Mouse (Mus musculus): ENCODE data around the gene Syn3. TPM values are rescaled to one million over a fixed set of nuclear protein-coding genes. Genes with fewer than 3 reads are reported as not detected.
A peak's percentile ranks its signal among the peaks of the same experiment; 100 is the strongest.

Gene Syn3
- polyA plus RNA-seq, 1 experiment: 0.84 TPM

DNA sequence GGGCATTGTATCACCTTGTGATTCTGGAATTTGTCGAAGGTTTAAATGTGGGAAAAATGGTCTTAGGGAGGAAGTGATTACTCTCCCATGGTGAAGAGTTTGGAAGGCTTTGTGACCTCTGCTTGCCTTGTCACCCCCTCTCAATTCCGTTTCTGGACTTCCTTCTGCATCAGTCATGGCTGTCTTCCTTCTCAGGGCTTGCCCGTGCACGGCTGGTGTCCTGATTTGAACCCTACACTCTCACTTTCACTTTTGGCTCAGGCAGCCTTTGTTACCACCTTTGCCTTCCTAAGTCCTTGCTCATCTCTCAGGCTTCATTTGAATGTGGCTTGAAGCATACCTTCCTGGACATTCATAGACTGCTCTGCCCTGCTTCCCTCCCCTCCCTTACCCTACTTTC, 424.6 kb downstream of the Syn3 start:
- H3K4me3 ChIP-seq (ENCODE audit: control insufficient read depth, insufficient read depth, low read length): no peak overlapping the region
- no peak for DNase-seq
- no peaks in the 10 kb centered on the region for H3K36me3 ChIP-seq (ENCODE audit: control insufficient read depth, insufficient read depth, low read length)
- no peak for TF ChIP-seq CTCF (IDR thresholded peaks at IDR 0.05; ENCODE audit: borderline replicate concordance, control insufficient read depth, extremely low read depth, insufficient read depth, low read length, poor library complexity)
- no peak for TF ChIP-seq POLR2A (IDR thresholded peaks at IDR 0.05; ENCODE audit: control insufficient read depth, extremely low read depth, insufficient read depth, low read length, poor library complexity)
- H3K27me3 ChIP-seq (ENCODE audit: control insufficient read depth, insufficient read depth, low read length): no peaks in the 10 kb centered on the region
- 35% methylated on average over 4 of the region's 4 CpGs for WGBS
- no peak overlapping the region for H3K27ac ChIP-seq (ENCODE audit: control insufficient read depth, insufficient read depth, low read length)
- peaks cover 4% of the 10 kb centered on the region; the same call in 1 of the 2 replicates for H3K4me1 ChIP-seq (replicated peaks; ENCODE audit: control insufficient read depth, insufficient read depth, low read length)

GRCm38 (mm10) chr10:86070751-86071150, 427.9 kb downstream of the Syn3 start:
- Histone ChIP-seq H3K27ac (ENCODE audit: control insufficient read depth, insufficient read depth, low read length) (no peak overlapping the region), H3K27me3 (ENCODE audit: control insufficient read depth, insufficient read depth, low read length) (no peaks in the 10 kb centered on the region), H3K4me1 (replicated peaks; ENCODE audit: control insufficient read depth, insufficient read depth, low read length) (peaks cover 4% of the 10 kb centered on the region; the same call in 1 of the 2 replicates), H3K4me3 (ENCODE audit: control insufficient read depth, insufficient read depth, low read length) (no peak overlapping the region), H3K36me3 (ENCODE audit: control insufficient read depth, insufficient read depth, low read length) (no peaks in the 10 kb centered on the region)
- no peak for DNase-seq
- TF ChIP-seq CTCF (IDR thresholded peaks at IDR 0.05; ENCODE audit: borderline replicate concordance, control insufficient read depth, extremely low read depth, insufficient read depth, low read length, poor library complexity): no peak
- TF ChIP-seq POLR2A (IDR thresholded peaks at IDR 0.05; ENCODE audit: control insufficient read depth, extremely low read depth, insufficient read depth, low read length, poor library complexity): no peak
- WGBS: 93% methylated on average over 3 of the region's 3 CpGs

GRCm38 (mm10) chr10:86069341-86069740, 429.4 kb downstream of the Syn3 start:
- TF ChIP-seq CTCF (IDR thresholded peaks at IDR 0.05; ENCODE audit: borderline replicate concordance, control insufficient read depth, extremely low read depth, insufficient read depth, low read length, poor library complexity): no peak
- no peak overlapping the region for H3K27ac ChIP-seq (ENCODE audit: control insufficient read depth, insufficient read depth, low read length)
- no peaks in the 10 kb centered on the region for H3K36me3 ChIP-seq (ENCODE audit: control insufficient read depth, insufficient read depth, low read length)
- H3K4me1 ChIP-seq (replicated peaks; ENCODE audit: control insufficient read depth, insufficient read depth, low read length): peaks cover 3% of the 10 kb centered on the region; the same call in 1 of the 2 replicates
- WGBS: 87% methylated on average over 3 of the region's 3 CpGs
- no peak overlapping the region for H3K4me3 ChIP-seq (ENCODE audit: control insufficient read depth, insufficient read depth, low read length)
- no peak for DNase-seq
- H3K27me3 ChIP-seq (ENCODE audit: control insufficient read depth, insufficient read depth, low read length): no peaks in the 10 kb centered on the region

DNA sequence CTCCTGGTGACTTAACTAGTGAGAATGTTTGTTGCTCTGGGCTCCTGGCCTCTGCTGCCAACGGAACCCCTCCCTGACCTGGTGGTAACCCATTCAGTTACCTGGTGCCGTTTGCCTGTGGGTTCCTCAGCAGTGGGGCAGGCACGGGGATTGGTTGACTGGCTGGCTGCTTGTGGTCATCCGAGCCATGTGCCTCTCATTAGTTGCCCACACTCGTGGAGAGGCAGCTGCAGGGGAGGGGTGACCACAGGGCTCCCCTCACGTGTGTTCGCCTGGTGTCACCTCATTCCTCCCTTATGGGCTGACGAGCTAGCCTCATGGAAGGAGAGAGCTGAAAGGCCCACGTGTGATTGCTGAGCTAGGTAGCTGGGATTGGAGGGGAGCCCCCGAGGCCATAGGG, 430.8 kb downstream of the Syn3 start:
- H3K36me3 ChIP-seq (ENCODE audit: control insufficient read depth, insufficient read depth, low read length): no peaks in the 10 kb centered on the region
- H3K4me1 ChIP-seq (replicated peaks; ENCODE audit: control insufficient read depth, insufficient read depth, low read length): no peaks in the 10 kb centered on the region
- no peak overlapping the region for H3K4me3 ChIP-seq (ENCODE audit: control insufficient read depth, insufficient read depth, low read length)
- H3K27ac ChIP-seq (ENCODE audit: control insufficient read depth, insufficient read depth, low read length): no peak overlapping the region
- TF ChIP-seq POLR2A (IDR thresholded peaks at IDR 0.05; ENCODE audit: control insufficient read depth, extremely low read depth, insufficient read depth, low read length, poor library complexity) (no peak), CTCF (IDR thresholded peaks at IDR 0.05; ENCODE audit: borderline replicate concordance, control insufficient read depth, extremely low read depth, insufficient read depth, low read length, poor library complexity) (no peak)
- H3K27me3 ChIP-seq (ENCODE audit: control insufficient read depth, insufficient read depth, low read length): no peaks in the 10 kb centered on the region
- no peak for DNase-seq
- 26% methylated on average over 10 of the region's 10 CpGs for WGBS

- no peaks in the 10 kb centered on the region for H3K4me1 ChIP-seq (replicated peaks; ENCODE audit: control insufficient read depth, insufficient read depth, low read length)
- no peaks in the 10 kb centered on the region for H3K36me3 ChIP-seq (ENCODE audit: control insufficient read depth, insufficient read depth, low read length)
- no peak for DNase-seq
- H3K27ac ChIP-seq (ENCODE audit: control insufficient read depth, insufficient read depth, low read length): no peak overlapping the region
- no peaks in the 10 kb centered on the region for H3K27me3 ChIP-seq (ENCODE audit: control insufficient read depth, insufficient read depth, low read length)
- H3K4me3 ChIP-seq (ENCODE audit: control insufficient read depth, insufficient read depth, low read length): no peak overlapping the region
- no peak for TF ChIP-seq POLR2A (IDR thresholded peaks at IDR 0.05; ENCODE audit: control insufficient read depth, extremely low read depth, insufficient read depth, low read length, poor library complexity)
- TF ChIP-seq CTCF (IDR thresholded peaks at IDR 0.05; ENCODE audit: borderline replicate concordance, control insufficient read depth, extremely low read depth, insufficient read depth, low read length, poor library complexity): no peak
- 89% methylated on average over 5 of the region's 5 CpGs for WGBS
These were observed 432.0 kb downstream of the Syn3 start for GRCm38 (mm10) chr10:86066651-86067050.

DNA sequence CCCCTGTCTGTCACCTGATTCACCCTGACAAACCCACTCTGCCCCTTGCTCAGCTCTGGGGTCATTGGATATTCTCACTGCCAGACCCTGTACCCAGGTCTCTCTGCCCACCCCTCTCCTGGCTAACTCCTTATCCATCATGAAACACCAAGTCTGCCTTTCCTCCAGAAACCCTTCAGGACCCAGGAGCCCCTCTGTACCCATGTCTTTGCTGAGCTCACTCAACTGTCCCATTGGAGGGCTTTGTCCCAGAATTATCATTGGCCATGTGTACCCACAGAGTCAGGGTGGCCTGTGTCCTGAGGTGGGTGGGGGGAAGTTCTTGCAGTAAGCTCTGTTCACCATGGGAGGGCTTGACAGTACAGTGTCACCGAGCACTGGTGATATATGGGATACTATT, 433.0 kb downstream of the Syn3 start:
- Histone ChIP-seq H3K27ac (ENCODE audit: control insufficient read depth, insufficient read depth, low read length) (no peak overlapping the region), H3K4me1 (replicated peaks; ENCODE audit: control insufficient read depth, insufficient read depth, low read length) (no peaks in the 10 kb centered on the region), H3K27me3 (ENCODE audit: control insufficient read depth, insufficient read depth, low read length) (no peaks in the 10 kb centered on the region), H3K36me3 (ENCODE audit: control insufficient read depth, insufficient read depth, low read length) (no peaks in the 10 kb centered on the region), H3K4me3 (ENCODE audit: control insufficient read depth, insufficient read depth, low read length) (no peak overlapping the region)
- no peak for DNase-seq
- TF ChIP-seq POLR2A (IDR thresholded peaks at IDR 0.05; ENCODE audit: control insufficient read depth, extremely low read depth, insufficient read depth, low read length, poor library complexity) (no peak), CTCF (IDR thresholded peaks at IDR 0.05; ENCODE audit: borderline replicate concordance, control insufficient read depth, extremely low read depth, insufficient read depth, low read length, poor library complexity) (no peak)
- 86% methylated on average over 1 of the region's 1 CpGs for WGBS

GRCm38 (mm10) chr10:86064937-86065336, 433.8 kb downstream of the Syn3 start:
- Histone ChIP-seq H3K27ac (ENCODE audit: control insufficient read depth, insufficient read depth, low read length) (no peak overlapping the region), H3K4me3 (ENCODE audit: control insufficient read depth, insufficient read depth, low read length) (no peak overlapping the region), H3K27me3 (ENCODE audit: control insufficient read depth, insufficient read depth, low read length) (no peaks in the 10 kb centered on the region), H3K36me3 (ENCODE audit: control insufficient read depth, insufficient read depth, low read length) (no peaks in the 10 kb centered on the region), H3K4me1 (replicated peaks; ENCODE audit: control insufficient read depth, insufficient read depth, low read length) (no peaks in the 10 kb centered on the region)
- TF ChIP-seq POLR2A (IDR thresholded peaks at IDR 0.05; ENCODE audit: control insufficient read depth, extremely low read depth, insufficient read depth, low read length, poor library complexity): no peak
- TF ChIP-seq CTCF (IDR thresholded peaks at IDR 0.05; ENCODE audit: borderline replicate concordance, control insufficient read depth, extremely low read depth, insufficient read depth, low read length, poor library complexity): peak; percentile 33; the same call in 1 of the 2 replicates
- WGBS: 42% methylated on average over 4 of the region's 4 CpGs
- DNase-seq: peak; percentile 20

All from thymus, adult 2 months (tissue).